Mouse (Mus musculus) liver, adult 2 months (tissue): ENCODE data around the gene Hpn. TPM values are rescaled to one million over a fixed set of nuclear protein-coding genes. Genes with fewer than 3 reads are reported as not detected.

ENCODE experiments used
- DNase-seq: peaks from one replicate; pipeline ENCODE4 v3.0.0-alpha.2; 2011; ENCODE audit warnings: low read depth, low spot score; ENCODE audit errors: extremely low read depth
- H3K27ac ChIP-seq: fragments of 200-500 bp; replicated peaks from 2 replicates; pipeline ENCODE4 v1.5.1; 2012; ENCODE audit warnings: low read depth, mild to moderate bottlenecking, control low read depth, inconsistent platforms, low read length; ENCODE audit not compliant: insufficient read depth
- H3K27me3 ChIP-seq: fragments of 200-500 bp; 2 replicates; pipeline ENCODE4 v1.6.1; 2012; ENCODE audit warnings: mild to moderate bottlenecking, moderate library complexity, low read length, inconsistent platforms; ENCODE audit not compliant: control insufficient read depth, insufficient read depth
- H3K36me3 ChIP-seq: fragments of 200-500 bp; 2 replicates; pipeline ENCODE4 v1.6.1; 2012; ENCODE audit warnings: low read length, inconsistent platforms; ENCODE audit not compliant: control insufficient read depth, insufficient read depth
- H3K4me1 ChIP-seq: fragments of 200-500 bp; 2 replicates; pipeline ENCODE4 v1.6.1; 2011; ENCODE audit warnings: low read length; ENCODE audit not compliant: control insufficient read depth, insufficient read depth
- H3K4me3 ChIP-seq: fragments of 200-500 bp; 2 replicates; pipeline ENCODE4 v1.5.1; 2011; ENCODE audit warnings: low read depth, mild to moderate bottlenecking, control low read depth, low read length, moderate library complexity; ENCODE audit not compliant: insufficient read depth
- H3K79me2 ChIP-seq: fragments of 200-500 bp; 2 replicates; pipeline ENCODE4 v1.6.1; 2012; ENCODE audit warnings: inconsistent platforms, mild to moderate bottlenecking, low read length, moderate library complexity; ENCODE audit not compliant: control insufficient read depth, insufficient read depth
- H3K9ac ChIP-seq: fragments of 200-500 bp; 2 replicates; pipeline ENCODE4 v1.6.1; 2012; ENCODE audit warnings: low read depth, mild to moderate bottlenecking, control low read depth, inconsistent platforms, low read length
- CTCF ChIP-seq: fragments of 200-500 bp; IDR thresholded peaks from 2 replicates; pipeline ENCODE4 v1.5.1; 2011; ENCODE audit warnings: low read depth, low read length, control low read depth
- POLR2A ChIP-seq: fragments of 200-500 bp; IDR thresholded peaks from 2 replicates; pipeline ENCODE4 v1.6.1; 2011; ENCODE audit warnings: low read length, control low read depth; ENCODE audit not compliant: insufficient read depth; ENCODE audit errors: extremely low read depth
- WGBS: fragments of 180-500 bp; shearing (Covaris S2); methylation state at CpG from one replicate; pipeline ENCODE4 v1.1.7; 2018; 5-methylcytosine and 5-hydroxymethylcytosine counted together
- polyA plus RNA-seq: library from polyadenylated mRNA; depleted of rRNA; stranded (reverse); fragments of >200 nt; gene quantifications from 2 replicates; pipeline ENCODE4 v1.2.3, GENCODE M21; 2012
- total RNA-seq: library from RNA; depleted of rRNA; stranded (reverse); fragments of >200 nt; gene quantifications from 2 replicates; pipeline ENCODE4 v1.2.3, GENCODE M21; 2014

Gene Hpn
- total and polyA plus RNA-seq, 2 experiments = 282 to 883 TPM

DNA sequence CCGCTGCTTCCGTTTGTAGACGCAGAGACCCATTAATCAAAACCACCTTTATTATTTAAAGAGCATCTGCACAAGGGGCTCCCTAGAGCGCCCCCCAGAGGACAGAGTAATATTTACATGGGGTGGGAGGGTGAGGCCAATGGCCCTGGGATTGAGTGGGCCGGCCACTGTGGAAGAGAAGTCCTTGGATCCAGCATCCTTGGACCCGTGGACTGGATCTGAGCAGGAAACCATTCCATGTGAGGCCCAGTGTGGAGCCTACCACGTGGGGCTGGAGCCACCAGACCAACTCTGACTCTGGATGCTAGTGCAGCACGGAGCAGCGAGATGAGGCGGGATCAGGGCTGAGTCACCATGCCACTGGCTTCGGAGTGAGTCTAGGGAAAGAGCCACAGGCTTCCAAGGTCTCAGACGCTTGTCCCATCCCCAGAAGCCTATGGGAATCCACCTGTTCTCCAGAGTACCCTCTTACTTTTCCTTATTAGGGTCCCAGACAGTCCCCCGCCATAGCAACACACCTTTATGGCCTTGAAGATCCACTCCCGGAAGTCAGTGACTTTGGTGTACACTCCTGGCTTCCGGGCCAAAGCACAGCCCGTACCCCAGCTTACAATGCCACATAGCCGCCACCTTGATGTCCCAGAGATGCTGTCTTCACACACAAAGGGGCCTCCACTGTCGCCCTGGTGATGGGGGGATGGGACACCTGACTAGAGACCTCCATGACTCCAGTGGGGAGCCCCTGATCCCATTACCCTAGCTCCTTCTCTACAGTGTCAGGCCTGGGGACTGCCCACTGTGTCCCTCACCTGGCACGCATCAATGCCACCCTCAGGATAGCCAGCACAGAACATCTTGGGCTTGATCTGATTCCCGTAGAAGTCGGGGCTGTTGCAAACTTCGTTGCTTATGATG, 16.1 kb downstream of the Hpn start:
- Histone ChIP-seq H3K9ac (no peak overlapping the region), H3K27ac (no peak overlapping the region), H3K36me3 (peaks cover 39% of the 10 kb centered on the region), H3K4me1 (0 out of 2 replicates have a peak, but pooled peaks cover 1% of the 10 kb centered on the region), H3K79me2 (no peaks in the 10 kb centered on the region), H3K27me3 (no peaks in the 10 kb centered on the region), H3K4me3 (no peak overlapping the region)
- WGBS = 69% methylated on average over 22 of the region's 22 CpGs
- DNase-seq = no peak
- TF ChIP-seq CTCF (peak; percentile 29; the same call in 1 of the 2 replicates), POLR2A (no peak)

DNA sequence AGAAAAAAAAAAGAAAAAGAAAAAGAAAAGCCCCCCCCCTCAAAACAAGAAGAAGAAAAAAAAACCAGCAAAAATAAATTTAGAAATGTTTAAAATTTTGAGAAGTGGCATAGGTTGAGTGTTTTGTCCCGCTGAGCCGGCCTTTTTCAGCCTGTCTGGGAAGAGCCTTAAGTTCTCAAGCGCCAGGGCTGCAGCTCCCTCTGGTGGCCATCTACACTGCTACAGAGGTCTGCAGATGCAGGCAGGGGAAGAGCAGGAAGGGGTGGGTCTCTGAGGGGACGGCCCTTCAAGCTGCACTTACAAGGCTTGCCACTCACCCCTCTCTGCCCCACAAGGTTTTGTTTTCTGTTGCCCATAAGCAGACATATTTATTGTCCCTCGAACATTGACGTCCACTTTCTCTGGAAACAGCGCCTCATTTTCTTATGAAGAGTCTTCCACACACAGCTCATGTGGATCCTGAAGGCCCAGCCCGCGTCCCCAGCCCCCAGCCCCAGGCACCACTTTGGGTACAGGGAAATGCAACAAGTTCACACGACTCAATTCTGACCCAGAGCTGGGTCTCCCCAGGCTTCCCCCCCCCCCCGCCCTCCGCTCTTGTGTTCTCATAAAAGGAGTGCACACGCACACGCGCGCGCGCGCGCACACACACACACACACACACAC, 17.4 kb downstream of the Hpn start:
- peaks cover 30% of the 10 kb centered on the region for H3K36me3 ChIP-seq
- 0 out of 2 replicates have a peak, but pooled peaks cover 1% of the 10 kb centered on the region for H3K4me1 ChIP-seq
- no peak overlapping the region for H3K27ac ChIP-seq
- H3K27me3 ChIP-seq = no peaks in the 10 kb centered on the region
- no peak overlapping the region for H3K4me3 ChIP-seq
- peak; percentile 72 for DNase-seq
- H3K9ac ChIP-seq = no peak overlapping the region
- WGBS = 53% methylated on average over 20 of the region's 20 CpGs
- no peaks in the 10 kb centered on the region for H3K79me2 ChIP-seq
- TF ChIP-seq POLR2A (no peak), CTCF (peak; percentile 97)

DNA sequence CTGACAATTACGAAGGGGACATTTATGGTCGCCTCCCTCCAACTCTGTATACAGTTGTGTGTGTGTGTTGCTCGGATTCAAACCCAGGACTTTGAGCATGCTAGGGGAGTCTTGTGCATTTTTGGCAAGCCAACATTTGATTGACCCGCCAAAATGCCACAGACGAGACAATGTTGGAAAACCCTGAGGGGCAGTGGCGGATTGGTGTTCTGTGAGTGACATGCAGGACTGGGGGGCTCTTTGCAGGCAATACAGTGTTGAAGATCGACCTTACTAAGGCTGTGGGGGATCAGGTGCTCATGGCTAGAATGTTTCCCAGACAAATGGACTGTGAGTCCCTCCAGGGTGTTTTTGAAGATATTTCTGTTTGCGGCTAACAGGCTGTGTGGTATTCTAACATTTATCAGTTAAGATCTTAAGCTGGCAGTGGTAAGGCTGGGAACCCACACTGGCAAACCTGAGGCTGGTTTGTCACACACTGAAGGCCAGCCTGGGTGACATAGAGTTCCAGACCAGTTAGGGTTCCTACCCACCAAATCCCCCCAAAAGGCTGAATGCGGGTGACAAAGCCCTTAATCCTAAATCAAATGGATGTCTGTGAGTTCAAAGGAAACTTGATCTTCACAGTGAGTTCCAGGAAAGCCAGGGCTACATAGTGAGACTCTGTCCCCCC, 18.1 kb downstream of the Hpn start:
- H3K9ac ChIP-seq = no peak overlapping the region
- H3K27me3 ChIP-seq = no peaks in the 10 kb centered on the region
- no peak overlapping the region for H3K4me3 ChIP-seq
- H3K36me3 ChIP-seq = peaks cover 23% of the 10 kb centered on the region
- 87% methylated on average over 9 of the region's 9 CpGs for WGBS
- no peaks in the 10 kb centered on the region for H3K79me2 ChIP-seq
- 0 out of 2 replicates have a peak, but pooled peaks cover 1% of the 10 kb centered on the region for H3K4me1 ChIP-seq
- no peak overlapping the region for H3K27ac ChIP-seq
- DNase-seq = no peak
- TF ChIP-seq CTCF (no peak), POLR2A (no peak)

DNA sequence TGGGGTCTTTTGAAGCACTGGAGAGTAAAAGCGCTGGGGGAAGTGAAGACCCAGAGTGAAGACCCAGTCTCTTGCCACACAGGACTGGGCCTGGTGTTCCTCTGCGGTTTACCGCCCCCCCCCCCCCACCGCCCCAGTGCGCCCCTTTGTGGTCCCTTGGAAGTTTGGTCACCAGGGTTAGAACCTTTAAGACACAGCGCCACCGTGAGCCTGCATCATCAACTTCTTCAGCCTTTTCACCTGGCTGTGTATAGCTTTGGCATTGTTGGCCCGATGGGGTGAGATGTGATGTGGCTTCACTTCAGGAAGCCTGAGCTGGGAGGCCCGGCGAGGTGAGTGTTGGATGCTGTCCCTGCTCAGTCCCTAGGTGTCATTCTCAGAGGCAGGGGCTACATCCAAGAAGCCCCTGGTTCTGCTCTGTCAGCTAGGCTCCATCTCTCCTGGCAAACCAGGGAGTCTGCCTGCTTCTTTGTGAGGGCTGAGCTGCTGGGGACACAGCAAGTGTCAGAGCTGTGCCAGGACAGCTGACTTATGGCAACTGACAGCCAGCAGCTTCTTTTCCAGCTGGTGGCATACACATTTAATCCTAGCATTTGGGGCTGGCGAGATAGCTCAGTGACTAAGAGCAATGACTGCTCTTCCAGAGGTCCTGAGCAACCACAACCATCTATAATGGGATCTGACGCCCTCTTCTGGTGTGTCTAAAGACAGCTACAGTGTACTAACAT, 20.2 kb downstream of the Hpn start:
- H3K36me3 ChIP-seq = peaks cover 7% of the 10 kb centered on the region; the same call in 1 of the 2 replicates
- H3K4me3 ChIP-seq = no peak overlapping the region
- DNase-seq = no peak
- H3K27ac ChIP-seq = no peak overlapping the region
- H3K79me2 ChIP-seq = no peaks in the 10 kb centered on the region
- no peak overlapping the region for H3K9ac ChIP-seq
- TF ChIP-seq CTCF = peak; percentile 28
- no peak for TF ChIP-seq POLR2A
- no peaks in the 10 kb centered on the region for H3K27me3 ChIP-seq
- 0 out of 2 replicates have a peak, but pooled peaks cover 1% of the 10 kb centered on the region for H3K4me1 ChIP-seq
- 47% methylated on average over 12 of the region's 12 CpGs for WGBS

DNA sequence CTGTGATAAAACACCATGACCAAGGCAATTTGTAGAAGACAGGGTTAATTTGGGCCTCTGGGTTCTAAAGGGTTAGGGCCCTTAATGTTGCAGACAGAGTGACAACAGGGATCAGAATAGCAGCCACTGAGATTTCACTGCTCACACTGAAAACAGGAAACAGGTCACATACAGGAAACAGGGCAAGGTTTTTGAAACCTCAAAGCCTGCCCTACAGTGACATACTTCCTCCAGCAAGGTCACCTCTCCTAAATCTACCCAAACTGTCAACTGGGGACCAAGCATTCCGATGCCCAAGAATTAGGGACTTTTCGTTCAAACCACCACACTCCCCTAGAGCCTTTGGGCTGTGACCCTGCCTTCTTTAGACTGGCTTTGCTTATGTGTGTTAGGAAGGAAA, 25.4 kb downstream of the Hpn start:
- DNase-seq = no peak
- WGBS = 88% methylated on average over 2 of the region's 2 CpGs
- H3K79me2 ChIP-seq = no peaks in the 10 kb centered on the region

More for the DNA sequence above, 25.4 kb downstream of the Hpn start:
- no peaks in the 10 kb centered on the region for H3K36me3 ChIP-seq
- no peak overlapping the region for H3K27ac ChIP-seq
- peaks cover 15% of the 10 kb centered on the region for H3K4me1 ChIP-seq
- H3K27me3 ChIP-seq = no peaks in the 10 kb centered on the region
- TF ChIP-seq POLR2A = no peak
- no peak overlapping the region for H3K9ac ChIP-seq
- H3K4me3 ChIP-seq = no peak overlapping the region
